Comparison of ENCODE assay signal across 13 mouse cellular contexts in genomic region chr12:81258215-81258614, GRCm38 (mm10).
"Had no signal": no experiment of that assay in that cellular context is flagged by ENCODE, and none has a peak within 500 bp of the region (broad histone marks: within the 10 kb centered on the region; RNA-seq: fewer than 3 reads in every experiment).

No protein-coding gene starts in this region.

- H3K4me2 ChIP-seq: kidney, embryonic 15.5 days; neural tube, embryonic 12.5 days; stomach, embryonic 15.5 days had no signal

- H3K27ac ChIP-seq: kidney, embryonic 15.5 days; midbrain, embryonic 10.5 days; neural tube, embryonic 12.5 days; stomach, embryonic 15.5 days had no signal

- H3K9ac ChIP-seq: kidney, embryonic 15.5 days; neural tube, embryonic 12.5 days; stomach, embryonic 15.5 days had no signal

- H3K4me3 ChIP-seq: kidney, embryonic 15.5 days; midbrain, embryonic 10.5 days; neural tube, embryonic 12.5 days; stomach, embryonic 15.5 days had no signal

- H3K9me3 ChIP-seq: kidney, embryonic 15.5 days; midbrain, embryonic 10.5 days; neural tube, embryonic 12.5 days; stomach, embryonic 15.5 days had no signal

- H3K27me3 ChIP-seq: kidney, embryonic 15.5 days; neural tube, embryonic 12.5 days; stomach, embryonic 15.5 days had no signal

- H3K4me1 ChIP-seq: kidney, embryonic 15.5 days; midbrain, embryonic 10.5 days; neural tube, embryonic 12.5 days; stomach, embryonic 15.5 days had no signal

- H3K36me3 ChIP-seq: kidney, embryonic 15.5 days; midbrain, embryonic 10.5 days; neural tube, embryonic 12.5 days; stomach, embryonic 15.5 days had no signal

- DNase-seq: kidney, adult 18-20 months; kidney, postnatal 14 days; left cerebral cortex, postnatal 4 days; lung, adult 18-20 months; lung, postnatal 4 days; midbrain, embryonic 14.5 days; spleen, adult 18-20 months; thymus, adult 2 months; thymus, postnatal 25 days had no signal
